Mouse (Mus musculus): ENCODE measurements at regions not wholly inside any gene's neighbourhood (a gene's known extent, or its start where the extent isn't known, plus 50 kb on each side); places are given as distances from the start of the nearest gene placed in this dataset.
A peak's percentile ranks its signal among the peaks of the same experiment; 100 is the strongest.

DNA sequence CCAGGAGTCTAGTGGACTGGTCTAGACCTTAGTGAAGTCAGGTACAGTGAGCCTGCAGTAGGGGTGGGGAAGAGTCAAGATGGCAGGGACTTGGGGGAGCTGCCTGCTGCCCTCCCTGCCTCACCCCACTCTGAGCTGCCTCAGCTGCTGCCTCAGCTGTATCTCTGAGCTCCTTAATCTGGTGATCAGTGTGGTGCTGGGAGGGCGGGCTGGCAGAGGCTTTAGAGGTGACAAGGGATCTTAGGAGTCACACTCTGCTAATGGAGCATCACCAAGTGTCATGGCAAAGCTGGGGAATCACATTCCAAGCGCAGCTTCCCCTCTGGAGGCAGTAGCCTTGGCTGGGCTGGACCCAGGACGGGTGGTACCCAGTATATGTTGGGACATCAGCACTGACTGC, 61.8 kb upstream of the Polg start:
- no peak for TF ChIP-seq CTCF (conservative IDR thresholded peaks at IDR 0.05)
- no peak for DNase-seq (ENCODE audit: low spot score in 2 of 2)
- H3K4me3 ChIP-seq = no peak overlapping the region
- peak overlapping the region; percentile 28; the same call in 1 of the 2 replicates for H3K27ac ChIP-seq

DNA sequence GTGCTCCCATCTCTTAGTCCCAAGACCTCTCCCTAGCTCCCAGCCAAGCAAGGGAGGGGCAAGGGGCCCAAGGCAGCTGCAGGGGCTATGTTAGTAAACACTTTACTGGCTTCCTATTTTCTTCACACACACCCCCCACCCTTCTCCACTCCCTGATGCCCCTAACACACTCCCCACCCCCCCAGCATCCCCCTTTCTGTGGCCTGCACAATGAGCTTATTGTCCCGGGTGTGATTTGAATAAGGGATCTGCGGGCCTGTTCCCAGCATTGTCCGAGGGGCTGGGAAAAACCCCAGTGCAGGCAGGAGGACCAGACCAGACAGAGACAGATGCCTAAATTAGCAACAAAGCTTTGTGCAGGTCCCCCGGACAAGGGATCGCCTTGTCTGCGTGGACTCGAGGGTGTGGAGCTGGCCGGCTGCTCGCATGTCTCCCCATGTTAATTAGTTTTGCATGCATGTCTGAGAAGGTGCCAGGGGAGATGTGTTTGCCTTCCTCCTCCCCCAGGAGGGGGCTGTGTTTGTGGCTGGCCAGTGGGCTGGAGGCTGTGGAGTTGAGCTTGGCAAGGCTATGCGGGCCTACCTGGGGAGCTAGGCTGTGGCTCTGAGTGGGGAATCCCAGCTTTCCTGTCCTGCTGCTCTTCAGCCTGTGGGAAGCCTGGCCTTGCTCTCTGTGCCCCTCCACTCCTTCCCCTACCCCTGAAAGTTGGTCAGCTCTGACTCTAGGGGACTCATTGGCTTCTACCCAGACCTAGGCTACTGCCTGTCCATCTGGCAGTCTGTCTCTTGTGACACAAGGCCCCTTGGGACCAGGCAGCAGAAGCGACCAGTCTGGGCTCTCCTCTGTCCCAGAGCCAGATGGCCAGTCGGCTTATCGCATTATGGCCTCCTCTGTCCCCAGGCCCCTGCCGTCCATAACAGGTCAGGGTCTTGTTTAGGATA, 59.8 kb upstream of the Polg start:
- H3K4me3 ChIP-seq = no peak overlapping the region
- TF ChIP-seq CTCF (conservative IDR thresholded peaks at IDR 0.05) = no peak
- no peak for DNase-seq (ENCODE audit: low spot score in 2 of 2)
- H3K27ac ChIP-seq = peak overlapping the region; percentile 85

DNA sequence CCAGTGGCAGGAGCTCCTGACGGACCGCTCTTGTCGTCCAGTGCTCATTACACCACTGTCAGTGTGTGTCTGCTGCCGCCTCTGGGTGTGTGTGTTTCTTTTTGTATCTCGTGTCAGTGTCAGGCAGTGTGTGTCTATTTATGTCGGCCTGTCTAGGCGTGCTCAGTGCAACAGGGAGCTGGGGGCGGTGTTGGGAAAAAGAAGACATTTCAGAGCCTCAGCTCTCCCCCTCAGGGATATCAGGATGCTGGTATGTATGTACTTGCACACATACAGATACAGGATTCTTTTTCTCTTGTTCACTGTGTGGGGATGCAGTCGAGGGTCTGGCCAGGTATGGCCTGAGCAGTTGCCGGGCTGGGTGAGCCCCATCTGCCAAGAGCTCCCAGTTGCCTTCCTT, 58.8 kb upstream of the Polg start:
- TF ChIP-seq CTCF (conservative IDR thresholded peaks at IDR 0.05) = no peak
- no peak for DNase-seq (ENCODE audit: low spot score in 2 of 2)
- H3K27ac ChIP-seq = peak overlapping the region; percentile 85
- H3K4me3 ChIP-seq = peak overlapping the region; percentile 9; the same call in 1 of the 2 replicates

DNA sequence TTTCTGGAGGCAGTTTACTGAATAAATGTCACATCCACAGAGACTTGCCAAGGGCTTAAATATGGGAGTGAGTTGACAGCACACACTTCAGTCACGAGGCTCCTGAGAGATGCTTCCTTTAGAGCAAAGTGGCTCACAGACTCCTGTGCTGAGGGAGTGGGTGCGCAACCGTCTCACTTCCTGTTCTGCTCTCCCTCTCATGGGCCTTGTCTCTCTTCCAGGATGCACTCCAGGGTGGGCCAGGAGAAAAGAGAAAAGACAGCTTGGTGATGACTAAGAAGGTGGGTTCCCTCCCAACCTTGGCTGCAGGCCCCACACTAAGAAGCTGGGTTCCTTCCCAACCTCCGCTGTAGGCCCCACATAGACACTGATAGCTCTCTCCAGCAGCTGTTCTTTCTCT, 57.5 kb upstream of the Polg start:
- TF ChIP-seq CTCF (conservative IDR thresholded peaks at IDR 0.05) = no peak
- no peak for DNase-seq (ENCODE audit: low spot score in 2 of 2)
- peak overlapping the region; percentile 85; the same call in 1 of the 2 replicates for H3K27ac ChIP-seq
- H3K4me3 ChIP-seq = no peak overlapping the region

DNA sequence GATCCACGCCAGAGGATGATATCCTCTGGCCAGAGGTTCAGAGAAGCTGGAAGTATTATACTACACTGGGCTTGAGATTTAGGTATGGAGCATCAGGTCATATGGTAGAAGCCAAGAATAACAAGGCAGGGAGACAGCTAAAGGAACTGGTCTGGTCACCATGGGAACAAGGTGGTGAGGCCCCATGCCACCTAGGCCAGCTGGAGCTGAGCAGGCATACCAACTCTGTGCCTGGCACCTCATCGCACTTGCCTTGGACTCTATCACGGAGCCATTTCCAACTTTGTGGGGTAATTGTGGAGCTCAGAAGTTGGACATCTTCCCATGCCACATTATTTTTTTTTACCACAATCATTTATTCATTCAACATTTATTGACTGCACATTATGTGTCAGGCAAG, 55.9 kb upstream of the Polg start:
- TF ChIP-seq CTCF (conservative IDR thresholded peaks at IDR 0.05) = no peak
- no peak for DNase-seq (ENCODE audit: low spot score in 2 of 2)
- Histone ChIP-seq H3K27ac (peak overlapping the region; percentile 97), H3K4me3 (no peak overlapping the region)

DNA sequence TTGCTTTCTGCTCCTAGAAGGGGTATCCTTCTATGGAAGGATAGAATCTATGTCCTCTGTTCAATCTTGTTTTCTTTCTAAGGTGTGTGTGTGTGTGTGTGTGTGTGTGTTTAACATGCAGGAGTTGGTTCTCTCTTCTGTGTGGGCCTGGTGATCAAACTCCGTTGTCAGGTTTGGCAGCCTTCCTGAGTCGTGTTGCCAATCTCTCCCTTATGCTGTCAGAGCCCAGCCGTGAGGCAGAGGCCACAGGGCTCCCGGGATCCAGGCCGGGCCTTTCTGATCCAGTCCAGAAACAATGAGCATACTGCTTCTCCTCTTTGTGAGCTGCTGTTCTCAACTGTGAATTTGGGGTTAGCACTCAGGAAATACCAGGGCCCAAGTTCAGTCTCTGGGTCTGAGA, 55.1 kb upstream of the Polg start:
- DNase-seq (ENCODE audit: low spot score in 2 of 2) = no peak
- Histone ChIP-seq H3K4me3 (no peak overlapping the region), H3K27ac (peak overlapping the region; percentile 97)
- no peak for TF ChIP-seq CTCF (conservative IDR thresholded peaks at IDR 0.05)

DNA sequence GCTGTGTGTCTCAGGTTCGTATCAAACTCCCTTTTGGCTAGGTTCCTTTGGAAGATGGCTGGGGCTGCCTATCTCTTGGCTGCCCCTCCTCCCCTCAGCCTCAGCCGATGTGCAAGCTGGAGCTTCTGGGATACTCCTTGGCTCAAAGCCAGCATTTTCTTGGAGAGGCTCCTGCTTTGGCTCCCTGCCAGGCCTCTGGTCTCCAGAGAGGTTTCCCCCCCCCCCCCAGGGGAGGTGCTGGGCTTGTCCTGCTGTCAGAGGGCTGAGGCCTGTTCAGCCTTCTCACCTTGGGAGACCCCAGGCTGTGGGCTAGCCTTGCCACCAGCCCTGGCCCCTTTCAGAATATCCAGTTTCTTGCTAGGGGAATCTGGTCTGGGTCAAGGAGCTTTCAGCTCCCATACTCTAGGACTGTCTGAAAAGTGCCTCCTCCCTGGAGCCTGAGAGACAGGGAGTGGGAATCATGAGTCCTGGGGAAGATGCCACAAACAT, 54.1 kb upstream of the Polg start:
- no peak overlapping the region for H3K4me3 ChIP-seq
- peak overlapping the region; percentile 97 for H3K27ac ChIP-seq
- TF ChIP-seq CTCF (conservative IDR thresholded peaks at IDR 0.05) = no peak
- peak; percentile 72 to 73 for DNase-seq (ENCODE audit: low spot score in 2 of 2)

DNA sequence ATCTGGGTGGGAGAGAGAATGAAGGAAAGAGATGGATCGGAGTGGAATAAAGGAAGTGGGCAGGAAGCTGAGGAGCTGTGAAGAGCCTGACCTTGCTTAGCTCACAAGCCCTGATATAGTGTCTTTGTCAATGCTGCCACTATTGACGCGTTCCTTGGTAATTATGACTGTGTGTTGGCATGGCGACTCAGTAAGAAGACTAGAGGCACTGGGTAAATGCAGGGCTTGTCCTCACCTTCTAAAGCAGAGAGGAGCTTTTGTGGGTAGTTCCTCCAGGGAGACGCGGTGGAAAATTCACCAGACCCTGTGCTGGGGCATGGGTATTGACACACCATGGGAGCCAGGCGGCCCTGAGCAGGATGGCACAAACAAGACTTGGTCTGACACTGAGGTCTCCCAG, 52.8 kb upstream of the Polg start:
- no peak for TF ChIP-seq CTCF (conservative IDR thresholded peaks at IDR 0.05)
- Histone ChIP-seq H3K27ac (peak overlapping the region; percentile 97), H3K4me3 (no peak overlapping the region)
- DNase-seq (ENCODE audit: low spot score in 2 of 2) = no peak

DNA sequence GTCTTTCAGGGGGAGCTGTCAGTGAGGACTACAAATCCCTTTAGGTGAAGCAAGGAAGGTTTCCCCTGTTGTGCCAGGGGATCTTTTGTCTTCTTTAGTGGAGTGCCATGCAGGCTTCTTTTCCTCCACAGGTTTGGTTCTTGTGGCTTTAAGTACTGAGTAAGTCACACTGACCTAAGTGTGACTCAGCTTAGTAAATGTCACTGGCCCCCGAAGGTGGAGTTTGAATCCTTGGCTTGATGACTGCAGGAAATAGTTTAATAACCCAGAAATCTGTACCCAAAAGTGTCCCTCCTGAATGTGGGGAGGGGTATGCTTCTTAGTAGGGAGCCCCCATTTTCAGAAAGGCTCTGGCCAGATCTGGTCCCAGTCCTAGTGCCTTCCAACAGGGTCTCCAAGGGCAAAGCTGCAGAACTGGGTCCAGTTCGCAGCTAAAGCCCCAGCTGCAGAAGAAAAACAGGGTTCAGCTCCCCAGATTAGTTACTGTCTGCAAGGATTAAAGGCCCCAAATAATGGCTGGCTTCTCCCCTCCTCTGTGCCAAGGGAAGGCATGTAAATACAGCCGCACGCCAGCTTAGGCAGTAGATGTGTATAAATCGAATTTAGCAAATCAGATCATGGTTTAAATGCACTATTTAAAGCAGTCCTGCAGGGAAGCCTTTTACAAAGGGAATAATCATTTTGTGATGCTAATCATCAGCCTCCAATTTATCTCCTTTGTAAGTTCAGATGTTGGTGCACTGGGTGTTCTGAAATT, 51.6 kb upstream of the Polg start:
- DNase-seq (ENCODE audit: low spot score in 2 of 2) = no peak
- TF ChIP-seq CTCF (conservative IDR thresholded peaks at IDR 0.05) = no peak
- Histone ChIP-seq H3K4me3 (no peak overlapping the region; the same call in 1 of the 2 replicates), H3K27ac (peak overlapping the region; percentile 97)

DNA sequence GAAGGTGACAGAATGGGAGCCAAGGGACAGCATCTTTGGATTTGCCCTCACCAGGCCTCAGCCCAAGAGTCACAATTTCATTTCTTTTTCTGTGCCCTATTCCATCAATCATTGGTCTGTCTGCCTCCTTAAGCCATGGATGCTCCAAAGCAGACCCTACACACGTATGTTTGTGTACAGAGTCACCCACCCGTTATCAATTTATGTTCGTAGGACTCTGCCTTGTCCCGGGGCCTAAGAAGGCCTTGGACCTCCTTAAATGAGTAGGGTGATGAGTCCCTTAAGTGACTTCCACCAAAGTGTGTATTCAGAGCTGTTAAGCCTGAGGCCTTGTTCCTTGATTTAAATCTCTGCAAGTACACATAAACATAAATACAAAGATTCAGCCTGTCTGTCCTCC, 50.1 kb upstream of the Polg start:
- H3K4me3 ChIP-seq = no peak overlapping the region; the same call in 1 of the 2 replicates
- DNase-seq (ENCODE audit: low spot score in 2 of 2) = no peak

More for the DNA sequence above, 50.1 kb upstream of the Polg start:
- peak overlapping the region; percentile 97 for H3K27ac ChIP-seq
- TF ChIP-seq CTCF (conservative IDR thresholded peaks at IDR 0.05) = no peak

Measured in layer of hippocampus, adult 2 months (tissue).